Mouse (Mus musculus): ENCODE data around the gene Sptbn1. TPM values are rescaled to one million over a fixed set of nuclear protein-coding genes. Genes with fewer than 3 reads are reported as not detected.
"Not testable (repeated sequence)": the region's sequence is repeated elsewhere in the genome, so short reads cannot be mapped to it uniquely, and the experiment has no call there.

The Sptbn1 gene
- total RNA-seq, 2 experiments from 2014 or later, result 534 to 545 TPM

- no peak for DNase-seq (ENCODE audit: low spot score in 2 of 2)
These were observed 10.9 kb downstream of the Sptbn1 start for GRCm38 (mm10) chr11:30257085-30257484.

GRCm38 (mm10) chr11:30256491-30256890, 11.5 kb downstream of the Sptbn1 start:
- DNase-seq (ENCODE audit: low spot score in 2 of 2), result no peak

- DNase-seq (ENCODE audit: low spot score in 2 of 2), result not testable (repeated sequence)
These were observed 12.8 kb downstream of the Sptbn1 start for GRCm38 (mm10) chr11:30255211-30255610.

GRCm38 (mm10) chr11:30251294-30251904, 16.6 kb downstream of the Sptbn1 start:
- no peak for DNase-seq (ENCODE audit: low spot score in 2 of 2)

GRCm38 (mm10) chr11:30249452-30250016, 18.4 kb downstream of the Sptbn1 start:
- no peak for DNase-seq (ENCODE audit: low spot score in 2 of 2)

GRCm38 (mm10) chr11:30247106-30247505, 20.9 kb downstream of the Sptbn1 start:
- no peak for DNase-seq (ENCODE audit: low spot score in 2 of 2)

- DNase-seq (ENCODE audit: low spot score in 2 of 2), result no peak
These were observed 21.8 kb downstream of the Sptbn1 start for GRCm38 (mm10) chr11:30246161-30246560.

GRCm38 (mm10) chr11:30244172-30244571, 23.8 kb downstream of the Sptbn1 start:
- DNase-seq (ENCODE audit: low spot score in 2 of 2), result no peak

GRCm38 (mm10) chr11:30243591-30243990, 24.4 kb downstream of the Sptbn1 start:
- DNase-seq (ENCODE audit: low spot score in 2 of 2), result peak in 1 of 2 experiments; percentile 44

GRCm38 (mm10) chr11:30240861-30241260, 27.1 kb downstream of the Sptbn1 start:
- DNase-seq (ENCODE audit: low spot score in 2 of 2), result no peak

- DNase-seq (ENCODE audit: low spot score in 2 of 2), result no peak
These were observed 30.0 kb downstream of the Sptbn1 start for GRCm38 (mm10) chr11:30237960-30238359.

GRCm38 (mm10) chr11:30236681-30237242, 31.2 kb downstream of the Sptbn1 start:
- no peak for DNase-seq (ENCODE audit: low spot score in 2 of 2)

GRCm38 (mm10) chr11:30235666-30236065, 32.3 kb downstream of the Sptbn1 start:
- DNase-seq (ENCODE audit: low spot score in 2 of 2), result no peak

- no peak for DNase-seq (ENCODE audit: low spot score in 2 of 2)
These were observed 32.8 kb downstream of the Sptbn1 start for GRCm38 (mm10) chr11:30235218-30235617.

- DNase-seq (ENCODE audit: low spot score in 2 of 2), result no peak
These were observed 34.0 kb downstream of the Sptbn1 start for GRCm38 (mm10) chr11:30233946-30234345.

- DNase-seq (ENCODE audit: low spot score in 2 of 2), result no peak
These were observed 35.9 kb downstream of the Sptbn1 start for GRCm38 (mm10) chr11:30232082-30232481.

GRCm38 (mm10) chr11:30231336-30231735, 36.6 kb downstream of the Sptbn1 start:
- DNase-seq (ENCODE audit: low spot score in 2 of 2), result no peak

- DNase-seq (ENCODE audit: low spot score in 2 of 2), result no peak
These were observed 37.6 kb downstream of the Sptbn1 start for GRCm38 (mm10) chr11:30230330-30230771.

- DNase-seq (ENCODE audit: low spot score in 2 of 2), result no peak
These were observed 41.2 kb downstream of the Sptbn1 start for GRCm38 (mm10) chr11:30226756-30227155.

GRCm38 (mm10) chr11:30224599-30224998, 43.4 kb downstream of the Sptbn1 start:
- no peak for DNase-seq (ENCODE audit: low spot score in 2 of 2)

GRCm38 (mm10) chr11:30222636-30223035, 45.3 kb downstream of the Sptbn1 start:
- no peak for DNase-seq (ENCODE audit: low spot score in 2 of 2)

- no peak for DNase-seq (ENCODE audit: low spot score in 2 of 2)
These were observed 46.9 kb downstream of the Sptbn1 start for GRCm38 (mm10) chr11:30221043-30221442.

GRCm38 (mm10) chr11:30218386-30218785, 49.6 kb downstream of the Sptbn1 start:
- DNase-seq (ENCODE audit: low spot score in 2 of 2), result no peak

Data from left cerebral cortex, adult 18-20 months (tissue).